8 mouse cellular contexts compared by ENCODE assay signal in the genomic region with DNA sequence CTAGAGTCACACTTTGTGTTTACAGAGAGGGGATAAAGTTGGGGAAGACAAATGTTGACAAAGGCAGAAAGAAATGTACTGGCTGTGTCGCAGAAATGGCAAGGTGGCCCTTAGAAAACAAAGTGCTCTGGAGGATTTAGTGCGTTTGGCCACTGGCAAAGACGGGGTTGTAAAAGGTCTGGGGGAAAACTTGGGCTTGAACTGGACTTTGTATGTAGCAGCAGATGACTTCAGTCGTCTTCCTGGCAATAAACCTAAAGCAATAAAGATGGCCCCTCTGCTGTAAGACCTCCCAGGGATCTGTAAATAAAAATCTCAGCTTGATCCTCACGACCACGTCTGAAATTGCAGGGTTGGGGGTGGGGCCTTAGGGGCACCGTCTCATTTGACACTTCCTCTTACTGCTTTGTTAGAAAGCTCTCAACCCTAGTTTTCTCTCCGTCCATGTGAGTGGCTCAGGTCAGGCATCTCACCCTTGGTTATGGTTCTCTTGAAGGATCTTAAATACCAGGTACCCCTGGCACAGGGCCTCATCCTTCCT. TPM values are rescaled to one million over a fixed set of nuclear protein-coding genes. Genes with fewer than 3 reads are reported as not detected.
DNase-seq lines count a peak whose midpoint lies in the region; ATAC-seq and TF ChIP-seq lines count a peak whose summit lies in the region.

No protein-coding gene starts in this region.

- H3K4me2 ChIP-seq in kidney, embryonic 15.5 days = peak overlapping the region; percentile 81; the same call in 1 of the 2 replicates
- peak overlapping the region; percentile 63 for H3K4me2 ChIP-seq in embryonic facial prominence, embryonic 13.5 days
- H3K4me2 ChIP-seq in intestine, embryonic 14.5 days (ENCODE audit: low read length) = peak overlapping the region; percentile 69
- peak overlapping the region; percentile 57 for H3K4me2 ChIP-seq in midbrain, postnatal 0 days (ENCODE audit: low read depth, low read length, poor library complexity, severe bottlenecking)

- H3K27me3 ChIP-seq in kidney, embryonic 15.5 days = peaks cover 11% of the 10 kb centered on the region
- H3K27me3 ChIP-seq in embryonic facial prominence, embryonic 13.5 days = peaks cover 19% of the 10 kb centered on the region
- peaks cover 2% of the 10 kb centered on the region; the same call in 1 of the 2 replicates for H3K27me3 ChIP-seq in intestine, embryonic 14.5 days (replicated peaks; ENCODE audit: control insufficient read depth, insufficient read depth, low read length)
- H3K27me3 ChIP-seq in midbrain, postnatal 0 days (ENCODE audit: insufficient read depth, low read length) = 0 out of 2 replicates have a peak, but pooled peaks cover 2% of the 10 kb centered on the region

- ATAC-seq in kidney, embryonic 15.5 days (replicated peaks; ENCODE audit: low FRiP score) = no peak; the same call in 1 of the 2 replicates
- ATAC-seq in embryonic facial prominence, embryonic 13.5 days (ENCODE audit: insufficient number of reproducible peaks, insufficient read depth, low FRiP score, low TSS enrichment, low read depth) = no peak
- ATAC-seq in intestine, embryonic 14.5 days (replicated peaks; ENCODE audit: low FRiP score, low TSS enrichment, low read depth) = peak; percentile 52
- no peak for ATAC-seq in midbrain, postnatal 0 days (ENCODE audit: low FRiP score)

- 19% methylated on average over 8 of the region's 8 CpGs for WGBS in kidney, embryonic 15.5 days
- 39% methylated on average over 8 of the region's 8 CpGs for WGBS in embryonic facial prominence, embryonic 13.5 days
- WGBS in intestine, embryonic 14.5 days = 21% methylated on average over 8 of the region's 8 CpGs
- WGBS in midbrain, postnatal 0 days = 42% methylated on average over 8 of the region's 8 CpGs

- no peaks in the 10 kb centered on the region for H3K36me3 ChIP-seq in kidney, embryonic 15.5 days
- no peaks in the 10 kb centered on the region for H3K36me3 ChIP-seq in embryonic facial prominence, embryonic 13.5 days
- H3K36me3 ChIP-seq in intestine, embryonic 14.5 days (ENCODE audit: control insufficient read depth, insufficient read depth, low read length) = no peaks in the 10 kb centered on the region
- no peaks in the 10 kb centered on the region for H3K36me3 ChIP-seq in midbrain, postnatal 0 days (ENCODE audit: insufficient read depth, low read length)

- DNase-seq in kidney, adult 11 months = no peak
- DNase-seq in intestine, embryonic 14.5 days (ENCODE audit: low spot score) = peak; percentile 67
- no peak for DNase-seq in midbrain, postnatal 0 days (ENCODE audit: low spot score)
- DNase-seq in right cerebral cortex, postnatal 10 days (ENCODE audit: low spot score in 2 of 2) = no peak
- no peak for DNase-seq in left cerebral cortex, adult 11 months (ENCODE audit: low spot score)
- DNase-seq in c-Kit-positive CD71-positive TER-119-positive erythroid progenitor cells, embryonic 14.5 days (ENCODE audit: low spot score) = no peak

- H3K4me3 ChIP-seq in kidney, embryonic 15.5 days (replicated peaks) = no peak overlapping the region
- 0 out of 2 replicates have a peak overlapping the region, but pooled peaks have one; percentile 45 for H3K4me3 ChIP-seq in embryonic facial prominence, embryonic 13.5 days
- no peak overlapping the region for H3K4me3 ChIP-seq in intestine, embryonic 14.5 days (ENCODE audit: low read depth, low read length)
- peak overlapping the region; percentile 41 for H3K4me3 ChIP-seq in midbrain, postnatal 0 days (ENCODE audit: low read depth, low read length)

- H3K4me1 ChIP-seq in kidney, embryonic 15.5 days = peaks cover 31% of the 10 kb centered on the region
- peaks cover 17% of the 10 kb centered on the region for H3K4me1 ChIP-seq in embryonic facial prominence, embryonic 13.5 days
- peaks cover 14% of the 10 kb centered on the region for H3K4me1 ChIP-seq in intestine, embryonic 14.5 days (replicated peaks; ENCODE audit: control insufficient read depth, insufficient read depth, low read length)
- H3K4me1 ChIP-seq in midbrain, postnatal 0 days (ENCODE audit: insufficient read depth, low read length) = peaks cover 8% of the 10 kb centered on the region; the same call in 1 of the 2 replicates

- H3K27ac ChIP-seq in kidney, embryonic 15.5 days = peak overlapping the region; percentile 89
- peak overlapping the region; percentile 52 for H3K27ac ChIP-seq in embryonic facial prominence, embryonic 13.5 days
- H3K27ac ChIP-seq in intestine, embryonic 14.5 days (ENCODE audit: low read depth) = peak overlapping the region; percentile 79
- H3K27ac ChIP-seq in midbrain, postnatal 0 days (ENCODE audit: low read depth, low read length) = peak overlapping the region; percentile 86

- no peak overlapping the region for H3K9ac ChIP-seq in kidney, embryonic 15.5 days
- H3K9ac ChIP-seq in embryonic facial prominence, embryonic 13.5 days = no peak overlapping the region
- H3K9ac ChIP-seq in intestine, embryonic 14.5 days (ENCODE audit: low read length) = no peak overlapping the region
- H3K9ac ChIP-seq in midbrain, postnatal 0 days (replicated peaks; ENCODE audit: low read length, poor library complexity, severe bottlenecking) = peak overlapping the region; percentile 64

- TF ChIP-seq CTCF in midbrain, postnatal 0 days (IDR thresholded peaks at IDR 0.05) = no peak

- H3K9me3 ChIP-seq in kidney, embryonic 15.5 days (replicated peaks) = no peaks in the 10 kb centered on the region
- no peaks in the 10 kb centered on the region for H3K9me3 ChIP-seq in embryonic facial prominence, embryonic 13.5 days
- no peaks in the 10 kb centered on the region for H3K9me3 ChIP-seq in intestine, embryonic 14.5 days (ENCODE audit: control insufficient read depth, low read length)
- H3K9me3 ChIP-seq in midbrain, postnatal 0 days (ENCODE audit: low read length) = no peaks in the 10 kb centered on the region

RNA-seq across cellular contexts. Expression of a gene that starts 6.7 kb away (rescaled TPM):
- 2.9 and 3.5 TPM in 2 replicates for polyA plus RNA-seq in kidney, embryonic 15.5 days (2015; fragmentation: Nextera tagmentation; extraction: Ambion mirVana)
- 1.8 and 2.5 TPM in 2 replicates for polyA plus RNA-seq in embryonic facial prominence, embryonic 13.5 days (2015; fragmentation: Nextera tagmentation; extraction: Ambion mirVana)
- polyA plus RNA-seq in intestine, embryonic 14.5 days (2014; fragmentation: Nextera tagmentation; extraction: Ambion mirVana) = 2.8 and 3.2 TPM in 2 replicates
- total RNA-seq in midbrain, postnatal 0 days (2014; rRNA removed) = 3.2 and 7.6 TPM in 2 replicates
- 5.4 and 5.6 TPM in 2 replicates for polyA plus RNA-seq in midbrain, postnatal 0 days (2015; fragmentation: Nextera tagmentation; extraction: Ambion mirVana)

RNA-seq across cellular contexts. Expression of a gene that starts 7.5 kb away (rescaled TPM):
- 16.6 and 17.1 TPM in 2 replicates for polyA plus RNA-seq in kidney, embryonic 15.5 days (2015; fragmentation: Nextera tagmentation; extraction: Ambion mirVana)
- polyA plus RNA-seq in embryonic facial prominence, embryonic 13.5 days (2015; fragmentation: Nextera tagmentation; extraction: Ambion mirVana) = 24.7 and 26.4 TPM in 2 replicates
- polyA plus RNA-seq in intestine, embryonic 14.5 days (2014; fragmentation: Nextera tagmentation; extraction: Ambion mirVana) = 13.2 and 14.3 TPM in 2 replicates
- 245 and 310 TPM in 2 replicates for total RNA-seq in midbrain, postnatal 0 days (2014; rRNA removed)
- 382 and 383 TPM in 2 replicates for polyA plus RNA-seq in midbrain, postnatal 0 days (2015; fragmentation: Nextera tagmentation; extraction: Ambion mirVana)

RNA-seq across cellular contexts. Expression of a gene that starts 9.0 kb away (rescaled TPM):
- polyA plus RNA-seq in kidney, embryonic 15.5 days (2015; fragmentation: Nextera tagmentation; extraction: Ambion mirVana) = 152 and 160 TPM in 2 replicates
- polyA plus RNA-seq in embryonic facial prominence, embryonic 13.5 days (2015; fragmentation: Nextera tagmentation; extraction: Ambion mirVana) = 177 and 187 TPM in 2 replicates
- 155 and 160 TPM in 2 replicates for polyA plus RNA-seq in intestine, embryonic 14.5 days (2014; fragmentation: Nextera tagmentation; extraction: Ambion mirVana)
- 128 and 205 TPM in 2 replicates for total RNA-seq in midbrain, postnatal 0 days (2014; rRNA removed)
- polyA plus RNA-seq in midbrain, postnatal 0 days (2015; fragmentation: Nextera tagmentation; extraction: Ambion mirVana) = 161 and 177 TPM in 2 replicates

RNA-seq across cellular contexts. Expression of a gene that starts 9.2 kb away (rescaled TPM):
- polyA plus RNA-seq in kidney, embryonic 15.5 days (2015; fragmentation: Nextera tagmentation; extraction: Ambion mirVana) = 23.0 and 23.9 TPM in 2 replicates
- polyA plus RNA-seq in embryonic facial prominence, embryonic 13.5 days (2015; fragmentation: Nextera tagmentation; extraction: Ambion mirVana) = 30.4 and 33.8 TPM in 2 replicates
- polyA plus RNA-seq in intestine, embryonic 14.5 days (2014; fragmentation: Nextera tagmentation; extraction: Ambion mirVana) = 15.5 and 17.4 TPM in 2 replicates
- total RNA-seq in midbrain, postnatal 0 days (2014; rRNA removed) = 15.3 and 16.2 TPM in 2 replicates
- 10.2 and 13.6 TPM in 2 replicates for polyA plus RNA-seq in midbrain, postnatal 0 days (2015; fragmentation: Nextera tagmentation; extraction: Ambion mirVana)

RNA-seq across cellular contexts. Expression of a gene that starts 36.4 kb away (rescaled TPM):
- 54.8 and 62.8 TPM in 2 replicates for polyA plus RNA-seq in kidney, embryonic 15.5 days (2015; fragmentation: Nextera tagmentation; extraction: Ambion mirVana)
- 135 and 142 TPM in 2 replicates for polyA plus RNA-seq in embryonic facial prominence, embryonic 13.5 days (2015; fragmentation: Nextera tagmentation; extraction: Ambion mirVana)
- 52.4 and 62.3 TPM in 2 replicates for polyA plus RNA-seq in intestine, embryonic 14.5 days (2014; fragmentation: Nextera tagmentation; extraction: Ambion mirVana)
- total RNA-seq in midbrain, postnatal 0 days (2014; rRNA removed) = 284 and 298 TPM in 2 replicates
- polyA plus RNA-seq in midbrain, postnatal 0 days (2015; fragmentation: Nextera tagmentation; extraction: Ambion mirVana) = 51.6 and 58.9 TPM in 2 replicates

Comparison
In these comparisons a context has a peak if more than half of its experiments do, and no peak if none do; other contexts are left out.
1. H3K4me3 ChIP-seq: peak in embryonic facial prominence, embryonic 13.5 days (single experiment) and midbrain, postnatal 0 days (single experiment); none in kidney, embryonic 15.5 days (single experiment) and intestine, embryonic 14.5 days (single experiment).
2. RNA of a gene that starts 7.5 kb away (polyA plus RNA-seq): 382 to 383 TPM in midbrain, postnatal 0 days; 24.7 to 26.4 TPM in embryonic facial prominence, embryonic 13.5 days, 16.6 to 17.1 TPM in kidney, embryonic 15.5 days and 13.2 to 14.3 TPM in intestine, embryonic 14.5 days; every median in the first group is over 10 times any median in the second.
3. Peak in every context shown above with its lines, with median percentiles within 50 percentile points of each other: H3K27ac ChIP-seq and H3K4me2 ChIP-seq.